Mouse (Mus musculus): Measurements from ENCODE around the gene Npr2. TPM values are rescaled to one million over a fixed set of nuclear protein-coding genes. Genes with fewer than 3 reads are reported as not detected.

Gene Npr2
- total RNA-seq, 1 experiment from 2014 or later: 0.38 TPM

Other genes with a start within 250 kb of the Npr2 start
- 0.43 to 7.6 TPM in 2 of 3 replicates, not detected in the other for gene Rusc2, start 250.0 kb upstream of the Npr2 start, total RNA-seq (2017)
- 1.1 to 2.8 TPM in 2 of 3 replicates, not detected in the other for gene Fam166b, start 202.8 kb upstream of the Npr2 start, total RNA-seq (2017)
- gene Tesk1, start 190.0 kb upstream of the Npr2 start, total RNA-seq (2017): 12.8 to 21.7 TPM (median 12.9 TPM) in 3 replicates
- gene Cd72, start 177.3 kb upstream of the Npr2 start, total RNA-seq (2017): 76.6 to 146 TPM (median 108 TPM) in 3 replicates
- gene Sit1, start 148.2 kb upstream of the Npr2 start, total RNA-seq (2017): 0.49 to 5.0 TPM (median 0.64 TPM) in 3 replicates
- gene Ccdc107, start 139.0 kb upstream of the Npr2 start, total RNA-seq (2017): 21.2 to 29.5 TPM (median 29.3 TPM) in 3 replicates
- 0.97 to 3.4 TPM (median 2.1 TPM) in 3 replicates for gene Arhgef39, start 132.2 kb upstream of the Npr2 start, total RNA-seq (2017)
- 0.75 to 1.7 TPM (median 1.0 TPM) in 3 replicates for gene Car9, start 125.0 kb upstream of the Npr2 start, total RNA-seq (2017)
- gene Tpm2, start 108.2 kb upstream of the Npr2 start, total RNA-seq (2017): 4.7 TPM in 1 of 3 replicates, not detected in the others
- gene Creb3, start 69.6 kb upstream of the Npr2 start, total RNA-seq (2017): 80.3 to 165 TPM (median 108 TPM) in 3 replicates
- gene Tln1, start 69.2 kb upstream of the Npr2 start, total RNA-seq (2017): 816 to 935 TPM (median 878 TPM) in 3 replicates
- 17.8 to 28.6 TPM (median 28.5 TPM) in 3 replicates for gene Rgp1, start 53.2 kb upstream of the Npr2 start, total RNA-seq (2017)
- 9.3 to 22.3 TPM (median 9.7 TPM) in 3 replicates for gene Gba2, start 53.1 kb upstream of the Npr2 start, total RNA-seq (2017)
- 0.48 TPM in 1 of 3 replicates, not detected in the others for gene Msmp, start 47.4 kb upstream of the Npr2 start, total RNA-seq (2017)
- gene Spag8, start 21.7 kb downstream of the Npr2 start, total RNA-seq (2017): not detected in 3 replicates
- gene Hint2, start 24.5 kb downstream of the Npr2 start, total RNA-seq (2017): 21.5 to 26.1 TPM (median 25.9 TPM) in 3 replicates
- 0.19 to 0.32 TPM (median 0.19 TPM) in 3 replicates for gene Tmem8b, start 37.0 kb downstream of the Npr2 start, total RNA-seq (2017)
- 0.68 to 1.0 TPM (median 0.96 TPM) in 3 replicates for gene Fam221b, start 37.2 kb downstream of the Npr2 start, total RNA-seq (2017)
- 0.53 TPM in 1 of 3 replicates, not detected in the others for gene Olfr70, start 68.9 kb downstream of the Npr2 start, total RNA-seq (2017)
- gene Olfr71, start 78.3 kb downstream of the Npr2 start, total RNA-seq (2017): not detected in 3 replicates
- not detected in 3 replicates for gene Hrct1, start 95.3 kb downstream of the Npr2 start, total RNA-seq (2017)
- gene Spaar, start 98.1 kb downstream of the Npr2 start, total RNA-seq (2017): not detected in 3 replicates
- gene Olfr159, start 139.1 kb downstream of the Npr2 start, total RNA-seq (2017): not detected in 3 replicates
- gene Olfr156, start 192.0 kb downstream of the Npr2 start, total RNA-seq (2017): not detected in 3 replicates
- gene Olfr157, start 208.3 kb downstream of the Npr2 start, total RNA-seq (2017): not detected in 3 replicates
- gene Olfr155, start 219.6 kb downstream of the Npr2 start, total RNA-seq (2017): not detected in 3 replicates
- 0.38 to 6.1 TPM (median 4.6 TPM) in 3 replicates for gene Reck, start 243.6 kb downstream of the Npr2 start, total RNA-seq (2017)

All from monocyte, adult 5-6 weeks (primary cell).